Mouse (Mus musculus) hindbrain, embryonic 10.5 days (tissue): Measurements from ENCODE around the gene Fbxo40. TPM values are rescaled to one million over a fixed set of nuclear protein-coding genes. Genes with fewer than 3 reads are reported as not detected.

Experiments used
- DNase-seq: peaks from one replicate; pipeline ENCODE4 v3.0.0-alpha.2; 2017; ENCODE audit warnings: low spot score
- H3K27ac ChIP-seq: fragments of 300-500 bp; sonication (generic); 2 replicates; pipeline ENCODE4 v1.5.1; 2016; ENCODE audit warnings: mild to moderate bottlenecking, moderate library complexity
- H3K27me3 ChIP-seq: fragments of 300-500 bp; sonication (generic); 2 replicates; pipeline ENCODE4 v1.6.1; 2016; ENCODE audit warnings: mild to moderate bottlenecking; ENCODE audit not compliant: poor library complexity, insufficient read depth, severe bottlenecking
- H3K36me3 ChIP-seq: fragments of 300-500 bp; sonication (generic); 2 replicates; pipeline ENCODE4 v1.6.1; 2016; ENCODE audit warnings: mild to moderate bottlenecking, moderate library complexity
- H3K4me1 ChIP-seq: fragments of 300-500 bp; sonication (generic); replicated peaks from 2 replicates; pipeline ENCODE4 v1.6.1; 2016; ENCODE audit warnings: mild to moderate bottlenecking
- H3K4me3 ChIP-seq: fragments of 300-500 bp; sonication (generic); 2 replicates; pipeline ENCODE4 v1.5.1; 2016; ENCODE audit warnings: mild to moderate bottlenecking, moderate library complexity
- H3K9me3 ChIP-seq: fragments of 300-500 bp; sonication (generic); 2 replicates; pipeline ENCODE4 v1.6.1; 2016; ENCODE audit warnings: mild to moderate bottlenecking, moderate library complexity
- WGBS: fragments of 180-500 bp; shearing (Covaris S2); methylation state at CpG from one replicate; pipeline ENCODE4 v1.1.7; 2016; 5-methylcytosine and 5-hydroxymethylcytosine counted together
- polyA plus RNA-seq: library from polyadenylated mRNA; unstranded; fragments of >200 nt; fragmentation: Nextera tagmentation; extraction: Ambion mirVana; gene quantifications from 2 replicates; pipeline ENCODE4 v1.2.1, GENCODE M21; 2016

The Fbxo40 gene
- polyA plus RNA-seq, 1 experiment from 2014 or later, result not detected

DNA sequence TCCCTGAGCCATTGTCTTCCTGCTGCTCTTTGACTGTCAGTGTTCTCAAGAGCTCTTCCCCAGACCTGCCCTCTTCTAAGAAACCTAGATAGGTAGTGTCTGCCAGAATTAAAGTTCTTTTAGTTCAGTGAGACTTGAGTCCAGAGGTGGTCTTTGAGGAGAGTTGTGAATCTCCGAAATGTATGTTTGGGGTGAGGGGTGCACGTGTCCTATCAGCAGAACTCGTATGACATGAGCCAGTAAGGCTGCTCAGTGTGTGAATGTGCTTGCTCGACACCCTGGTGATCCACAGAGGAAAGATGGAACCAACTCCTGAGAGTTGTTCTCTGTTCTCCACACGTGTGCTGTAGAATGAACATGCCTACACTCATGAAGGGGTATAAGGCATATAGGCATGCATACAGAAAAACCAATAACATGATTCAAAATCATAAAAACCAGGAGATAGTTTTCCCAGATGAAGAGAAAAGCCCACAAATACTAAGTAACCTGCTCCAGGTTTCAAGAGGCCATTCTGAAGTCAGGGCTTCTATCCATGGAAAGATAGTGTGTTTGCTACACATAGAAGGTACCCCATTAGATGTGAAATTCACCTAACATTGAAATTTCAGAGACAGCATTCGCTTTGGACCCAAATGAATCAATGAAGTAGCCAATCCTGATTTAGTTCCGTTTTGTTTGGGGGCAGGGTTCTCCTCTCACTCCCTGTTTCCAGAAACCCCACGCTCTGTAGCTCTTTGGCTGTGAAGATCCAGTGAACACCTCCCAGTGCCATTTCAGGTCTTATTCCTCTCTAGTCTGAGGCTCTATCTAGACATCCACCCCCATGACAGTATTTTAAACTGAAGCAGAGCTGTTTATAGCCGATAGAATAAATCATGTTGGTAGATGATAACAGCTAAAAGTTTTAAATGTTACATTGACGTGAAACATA lies 63.5 kb downstream of the Fbxo40 start:
- Histone ChIP-seq H3K4me3 (no peak overlapping the region), H3K36me3 (peaks cover 85% of the 10 kb centered on the region), H3K4me1 (no peaks in the 10 kb centered on the region), H3K9me3 (no peaks in the 10 kb centered on the region), H3K27ac (no peak overlapping the region), H3K27me3 (no peaks in the 10 kb centered on the region)
- no peak for DNase-seq
- 94% methylated on average over 10 of the region's 10 CpGs for WGBS

DNA sequence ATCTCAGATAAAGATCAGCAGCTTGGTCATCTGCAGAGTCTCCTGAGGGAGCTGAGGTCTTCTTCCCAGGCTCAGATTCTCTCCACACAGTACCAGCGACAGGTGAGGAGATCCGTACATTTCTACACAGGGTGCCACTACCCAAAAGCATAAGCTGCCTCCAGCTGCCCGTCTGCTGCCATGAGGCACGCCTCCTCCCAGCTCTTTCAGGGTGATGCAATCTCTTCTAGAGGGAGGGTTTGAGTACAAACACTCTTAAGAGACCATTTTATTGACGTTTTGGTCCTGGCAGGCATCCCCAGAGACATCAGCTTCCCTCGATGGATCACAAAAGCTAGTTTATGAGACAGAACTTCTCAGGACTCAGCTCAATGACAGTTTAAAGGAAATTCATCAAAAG lies 64.5 kb downstream of the Fbxo40 start:
- WGBS, result 85% methylated on average over 6 of the region's 6 CpGs
- Histone ChIP-seq H3K36me3 (peaks cover 84% of the 10 kb centered on the region), H3K27me3 (no peaks in the 10 kb centered on the region), H3K4me3 (no peak overlapping the region), H3K9me3 (no peaks in the 10 kb centered on the region), H3K4me1 (no peaks in the 10 kb centered on the region), H3K27ac (no peak overlapping the region)
- no peak for DNase-seq

DNA sequence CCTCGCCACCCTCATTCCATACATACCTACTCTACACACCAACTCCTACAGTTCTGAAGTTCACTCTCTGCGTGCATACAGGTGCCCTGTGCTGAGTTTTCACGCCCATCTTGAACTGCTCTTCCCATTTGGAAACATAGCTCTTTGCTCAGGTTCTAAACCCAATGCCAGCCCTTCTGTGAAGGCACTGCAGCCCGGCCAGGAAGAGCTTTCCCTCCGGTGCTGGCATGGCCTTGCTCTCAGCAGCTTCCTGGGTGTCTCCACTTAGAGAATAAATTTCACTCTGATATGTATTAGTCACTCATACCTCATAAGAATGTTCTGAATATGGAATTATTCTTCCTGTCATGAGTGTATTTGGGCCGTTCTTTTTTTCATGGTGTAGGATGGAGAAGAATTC lies 64.9 kb downstream of the Fbxo40 start:
- H3K27ac ChIP-seq, result no peak overlapping the region
- no peaks in the 10 kb centered on the region for H3K4me1 ChIP-seq
- WGBS, result 90% methylated on average over 6 of the region's 6 CpGs
- H3K36me3 ChIP-seq, result peaks cover 84% of the 10 kb centered on the region
- no peak overlapping the region for H3K4me3 ChIP-seq
- H3K9me3 ChIP-seq, result no peaks in the 10 kb centered on the region
- no peak for DNase-seq
- H3K27me3 ChIP-seq, result no peaks in the 10 kb centered on the region

DNA sequence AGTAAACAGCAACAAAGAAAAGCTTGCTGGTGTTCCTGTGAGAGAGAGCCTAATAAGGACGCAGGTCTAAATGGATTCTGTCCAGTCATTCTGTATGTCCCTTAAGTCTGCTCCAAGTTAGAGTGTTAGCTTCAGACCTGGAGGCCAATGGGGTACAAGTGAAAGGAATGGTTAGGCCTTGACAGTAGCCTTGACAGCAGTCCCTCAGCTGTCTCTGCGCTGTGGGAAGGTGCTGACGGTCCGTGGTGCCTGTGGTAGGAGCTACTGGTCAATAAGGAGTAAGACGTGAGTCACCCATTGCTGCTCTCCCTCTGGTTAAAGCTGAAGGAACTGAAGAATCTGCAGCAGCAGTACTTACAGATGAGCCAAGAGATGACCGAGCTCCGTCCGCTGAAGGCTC lies 66.0 kb downstream of the Fbxo40 start:
- Histone ChIP-seq H3K4me3 (no peak overlapping the region), H3K36me3 (peaks cover 84% of the 10 kb centered on the region), H3K4me1 (no peaks in the 10 kb centered on the region), H3K9me3 (no peaks in the 10 kb centered on the region), H3K27me3 (no peaks in the 10 kb centered on the region), H3K27ac (no peak overlapping the region)
- WGBS, result 94% methylated on average over 8 of the region's 8 CpGs
- DNase-seq, result no peak

DNA sequence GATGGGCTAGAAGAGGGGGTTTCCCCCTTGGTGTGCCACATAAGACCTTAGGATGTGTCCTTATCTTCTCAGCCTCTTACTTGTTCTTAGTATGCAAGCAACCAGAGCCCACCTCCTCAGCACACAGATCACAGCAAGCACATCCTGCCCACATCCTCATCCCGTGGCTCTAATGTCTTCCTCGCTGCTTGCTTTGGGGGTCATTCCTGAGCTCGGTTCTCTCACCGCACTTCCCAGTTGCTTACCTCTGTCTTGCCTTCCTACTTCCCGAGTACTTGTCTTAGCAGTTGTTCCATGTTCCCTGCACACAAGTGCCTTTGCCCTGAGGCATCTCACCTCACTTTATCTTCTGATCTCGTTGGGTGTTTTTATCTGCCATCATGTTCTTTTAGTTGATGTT lies 68.3 kb downstream of the Fbxo40 start:
- H3K27ac ChIP-seq, result no peak overlapping the region
- peaks cover 84% of the 10 kb centered on the region for H3K36me3 ChIP-seq
- H3K4me3 ChIP-seq, result no peak overlapping the region
- 91% methylated on average over 6 of the region's 6 CpGs for WGBS
- DNase-seq, result no peak
- H3K27me3 ChIP-seq, result no peaks in the 10 kb centered on the region
- no peaks in the 10 kb centered on the region for H3K9me3 ChIP-seq
- H3K4me1 ChIP-seq, result no peaks in the 10 kb centered on the region

GRCm38 (mm10) chr16:36921067-36921613 lies 69.1 kb downstream of the Fbxo40 start:
- 93% methylated on average over 8 of the region's 8 CpGs for WGBS
- Histone ChIP-seq H3K27ac (no peak overlapping the region), H3K9me3 (no peaks in the 10 kb centered on the region), H3K4me1 (no peaks in the 10 kb centered on the region), H3K4me3 (no peak overlapping the region), H3K36me3 (peaks cover 83% of the 10 kb centered on the region), H3K27me3 (no peaks in the 10 kb centered on the region)
- DNase-seq, result no peak

DNA sequence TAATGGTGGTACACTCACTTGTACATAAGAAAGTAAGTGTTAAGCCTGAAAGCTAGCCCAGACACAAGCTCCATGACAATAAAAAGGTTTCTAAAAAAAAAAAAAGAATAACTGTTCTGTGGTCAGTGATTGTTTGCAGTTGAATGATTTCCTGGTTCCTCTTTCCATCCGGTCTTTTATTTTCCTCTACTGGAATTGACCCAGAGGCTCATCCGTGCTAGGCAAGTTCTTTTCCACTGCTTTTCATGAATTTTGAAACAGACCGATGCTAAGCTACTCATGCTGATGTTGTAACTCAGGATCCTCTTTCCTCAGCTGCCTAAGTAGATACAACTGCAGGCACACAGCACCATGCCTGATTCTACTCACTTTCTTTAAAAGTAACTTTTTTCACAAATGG lies 69.9 kb downstream of the Fbxo40 start:
- Histone ChIP-seq H3K4me1 (no peaks in the 10 kb centered on the region), H3K27ac (no peak overlapping the region), H3K4me3 (no peak overlapping the region), H3K36me3 (peaks cover 83% of the 10 kb centered on the region), H3K9me3 (no peaks in the 10 kb centered on the region), H3K27me3 (no peaks in the 10 kb centered on the region)
- no peak for DNase-seq
- 94% methylated on average over 3 of the region's 3 CpGs for WGBS

GRCm38 (mm10) chr16:36918505-36918904 lies 71.8 kb downstream of the Fbxo40 start:
- no peaks in the 10 kb centered on the region for H3K27me3 ChIP-seq
- H3K36me3 ChIP-seq, result peaks cover 84% of the 10 kb centered on the region
- no peak overlapping the region for H3K27ac ChIP-seq
- WGBS, result 89% methylated on average over 10 of the region's 10 CpGs
- no peak overlapping the region for H3K4me3 ChIP-seq
- no peak for DNase-seq
- H3K9me3 ChIP-seq, result no peaks in the 10 kb centered on the region
- H3K4me1 ChIP-seq, result no peaks in the 10 kb centered on the region

DNA sequence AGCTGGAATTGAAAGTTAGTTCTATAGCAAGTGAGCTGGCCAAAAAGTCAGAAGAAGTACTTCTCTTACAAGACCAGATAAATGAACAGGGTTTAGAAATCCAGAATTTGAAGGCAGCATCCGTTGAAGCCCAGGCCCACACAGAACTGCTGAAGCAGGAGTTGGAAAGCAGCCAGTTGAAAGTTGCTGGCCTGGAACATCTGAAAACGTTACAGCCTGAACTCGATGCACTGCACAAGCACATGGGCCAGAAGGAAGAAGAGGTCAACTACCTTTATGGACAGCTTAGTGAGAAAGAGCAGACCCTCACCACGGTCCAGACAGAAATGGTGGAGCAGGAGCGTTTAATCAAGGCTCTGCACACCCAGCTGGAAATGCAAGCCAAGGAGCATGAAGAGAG lies 76.1 kb downstream of the Fbxo40 start:
- Histone ChIP-seq H3K36me3 (peaks cover 79% of the 10 kb centered on the region), H3K9me3 (no peaks in the 10 kb centered on the region), H3K27ac (no peak overlapping the region), H3K4me1 (no peaks in the 10 kb centered on the region), H3K4me3 (no peak overlapping the region), H3K27me3 (no peaks in the 10 kb centered on the region)
- 95% methylated on average over 5 of the region's 5 CpGs for WGBS
- no peak for DNase-seq

Other genes starting within 250 kb of the Fbxo40 start
- 1.7 and 1.8 TPM in 2 replicates for gene Slc15a2, start 205.5 kb downstream of the Fbxo40 start, polyA plus RNA-seq
- 52.4 and 66.8 TPM in 2 replicates for gene Iqcb1, start 162.1 kb downstream of the Fbxo40 start, polyA plus RNA-seq
- 1.2 and 1.3 TPM in 2 replicates for gene Eaf2, start 115.5 kb downstream of the Fbxo40 start, polyA plus RNA-seq
- 64.0 and 81.2 TPM in 2 replicates for gene Golgb1, start 115.3 kb downstream of the Fbxo40 start, polyA plus RNA-seq
- 2.7 and 2.8 TPM in 2 replicates for gene Hcls1, start 55.5 kb downstream of the Fbxo40 start, polyA plus RNA-seq
- 9.6 and 12.6 TPM in 2 replicates for gene Polq, start 21.3 kb upstream of the Fbxo40 start, polyA plus RNA-seq